Mouse (Mus musculus) forebrain, embryonic 10.5 days (tissue): ENCODE data around the gene Higd2a. TPM values are rescaled to one million over a fixed set of nuclear protein-coding genes. Genes with fewer than 3 reads are reported as not detected.

Experiments used
- microRNA-seq: library from miRNA; unstranded; fragments of <30 nt; microRNA quantifications from one replicate; pipeline ENCODE4, GENCODE M21; 2017
- polyA plus RNA-seq: library from polyadenylated mRNA; unstranded; fragments of >200 nt; fragmentation: Nextera tagmentation; extraction: Ambion mirVana; gene quantifications from 2 replicates; pipeline ENCODE4 v1.2.1, GENCODE M21; 2016

Gene Higd2a
- polyA plus RNA-seq, 1 experiment from 2014 or later, result 143 TPM

Small RNA genes within 50 kb of the gene (microRNA-seq; reads per million reads assigned to microRNA genes)
- gene Gm24195, result not detected

Other genes starting within 250 kb of the Higd2a start
- 5.5 TPM in 2 replicates for gene Cplx2, start 218.9 kb upstream of the Higd2a start, polyA plus RNA-seq
- 189 and 193 TPM in 2 replicates for gene Thoc3, start 121.4 kb upstream of the Higd2a start, polyA plus RNA-seq
- gene Simc1, start 86.4 kb upstream of the Higd2a start, polyA plus RNA-seq, result 14.3 and 16.4 TPM in 2 replicates
- gene 4833439L19Rik, start 24.8 kb upstream of the Higd2a start, polyA plus RNA-seq, result 201 and 202 TPM in 2 replicates
- 23.3 and 26.5 TPM in 2 replicates for gene Arl10, start 15.2 kb upstream of the Higd2a start, polyA plus RNA-seq
- 99.8 and 111 TPM in 2 replicates for gene Nop16, start 117 bp upstream of the Higd2a start, polyA plus RNA-seq
- 12.4 and 15.3 TPM in 2 replicates for gene Cltb, start 21.1 kb downstream of the Higd2a start, polyA plus RNA-seq
- gene Faf2, start 31.6 kb downstream of the Higd2a start, polyA plus RNA-seq, result 80.1 and 83.8 TPM in 2 replicates
- 88.6 and 106 TPM in 2 replicates for gene Rnf44, start 103.7 kb downstream of the Higd2a start, polyA plus RNA-seq
- 0.04 TPM in 1 of 2 replicates, not detected in the other for gene Cdhr2, start 111.3 kb downstream of the Higd2a start, polyA plus RNA-seq
- 0.56 and 0.57 TPM in 2 replicates for gene Gprin1, start 159.7 kb downstream of the Higd2a start, polyA plus RNA-seq
- gene Sncb, start 176.4 kb downstream of the Higd2a start, polyA plus RNA-seq, result 1.1 and 1.8 TPM in 2 replicates
- not detected in 2 replicates for gene Eif4e1b, start 193.8 kb downstream of the Higd2a start, polyA plus RNA-seq
- 7.9 and 9.5 TPM in 2 replicates for gene Tspan17, start 199.2 kb downstream of the Higd2a start, polyA plus RNA-seq